Mouse (Mus musculus) layer of hippocampus, postnatal 14 days (tissue): ENCODE data around the gene Arhgap23. TPM values are rescaled to one million over a fixed set of nuclear protein-coding genes. Genes with fewer than 3 reads are reported as not detected.

Experiments used
- DNase-seq, 2 experiments: peaks; one replicate each; pipeline ENCODE4 v3.0.0; 2021 to 2022; ENCODE audit warnings: low spot score in 2 of 2, mixed read lengths in 1 of 2
- total RNA-seq, 2 experiments: library from RNA; stranded (reverse); gene quantifications; 2 replicates each; pipeline ENCODE4 v1.2.3; 2021

Gene Arhgap23
- total RNA-seq, 2 experiments from 2014 or later: 66.7 to 70.0 TPM

DNA sequence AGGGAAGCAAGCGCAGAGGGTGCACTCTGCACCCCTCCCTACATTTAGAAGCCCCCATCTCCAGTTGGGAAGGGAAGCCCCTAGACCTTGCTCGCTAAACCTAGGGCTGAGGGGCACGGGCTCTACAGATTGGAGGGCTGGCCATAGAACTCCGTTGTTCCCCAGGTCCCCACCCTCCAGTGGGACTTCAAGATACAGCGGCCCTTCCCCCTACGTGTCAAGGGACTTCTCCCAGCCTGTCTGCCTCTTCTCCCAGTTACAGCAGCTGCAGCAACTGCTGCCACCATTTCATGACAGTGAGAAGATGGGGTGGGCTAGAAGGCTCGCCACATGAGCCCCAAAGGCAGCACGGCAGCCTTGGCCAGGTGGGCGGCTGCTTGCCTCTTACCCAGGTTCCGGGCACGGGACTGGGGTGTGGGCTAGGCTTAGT is 10.6 kb upstream of the Arhgap23 start:
- no peak for DNase-seq

DNA sequence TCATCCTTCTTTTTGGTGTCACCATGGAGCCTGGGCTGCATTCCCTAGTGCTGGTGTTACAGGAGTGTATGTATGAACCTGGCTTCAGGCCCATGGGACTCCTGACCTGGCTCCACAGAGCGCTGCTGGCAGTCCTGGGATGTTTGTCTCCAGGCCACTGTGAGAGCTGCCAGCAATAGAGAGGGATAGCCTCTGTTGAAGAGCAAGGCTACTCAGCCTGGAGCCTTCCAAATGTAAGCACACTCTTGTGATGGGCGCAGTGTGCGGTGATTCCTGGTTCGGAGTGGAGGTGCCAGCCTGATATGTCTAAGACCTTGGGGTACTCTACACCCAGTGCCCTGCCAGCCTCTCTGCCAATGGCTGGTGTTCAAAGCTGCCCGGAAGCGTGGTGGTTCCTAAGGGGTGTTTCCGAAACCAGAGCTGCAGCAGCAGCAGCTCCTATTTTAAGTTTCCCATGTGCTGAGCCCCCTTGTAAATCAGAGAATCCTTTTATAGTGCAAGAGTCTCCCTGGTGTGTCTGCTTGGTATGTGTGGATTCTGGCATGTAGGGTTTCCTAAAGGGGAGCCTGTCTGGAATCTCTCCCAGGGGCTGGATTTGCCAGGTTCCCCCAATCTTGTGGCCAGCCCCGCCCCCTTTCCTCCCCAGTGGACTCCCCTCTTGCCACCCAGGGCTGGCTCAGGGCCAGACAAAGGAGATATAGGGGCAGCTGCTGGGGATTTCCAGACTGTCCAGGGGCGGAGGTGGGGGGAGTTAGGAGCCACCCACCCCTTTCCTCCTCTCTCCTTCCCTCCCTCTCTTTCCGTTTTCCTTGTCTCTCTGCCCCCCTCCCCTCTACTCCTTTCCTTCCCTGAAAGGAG is 9.0 kb upstream of the Arhgap23 start:
- no peak for DNase-seq

DNA sequence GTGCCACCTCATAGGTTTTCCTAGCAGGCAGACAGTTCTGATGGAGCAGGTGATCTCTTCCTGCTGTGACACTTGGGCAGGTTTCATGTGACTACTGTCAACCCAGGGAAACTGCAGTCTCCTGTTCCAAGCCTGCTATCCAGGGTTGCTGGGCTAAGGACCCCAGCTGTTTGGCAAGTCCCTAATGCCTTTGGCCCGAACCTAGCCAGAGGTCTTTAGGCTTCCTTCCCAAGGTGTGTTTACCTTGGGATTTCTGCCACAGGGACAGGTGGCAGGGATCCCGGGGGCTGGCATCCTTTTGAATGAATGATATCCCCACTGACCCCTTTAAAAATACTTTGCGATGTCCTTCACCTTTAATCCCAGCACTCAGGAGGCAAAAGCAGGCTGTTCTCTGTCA is 7.9 kb upstream of the Arhgap23 start:
- DNase-seq: no peak

DNA sequence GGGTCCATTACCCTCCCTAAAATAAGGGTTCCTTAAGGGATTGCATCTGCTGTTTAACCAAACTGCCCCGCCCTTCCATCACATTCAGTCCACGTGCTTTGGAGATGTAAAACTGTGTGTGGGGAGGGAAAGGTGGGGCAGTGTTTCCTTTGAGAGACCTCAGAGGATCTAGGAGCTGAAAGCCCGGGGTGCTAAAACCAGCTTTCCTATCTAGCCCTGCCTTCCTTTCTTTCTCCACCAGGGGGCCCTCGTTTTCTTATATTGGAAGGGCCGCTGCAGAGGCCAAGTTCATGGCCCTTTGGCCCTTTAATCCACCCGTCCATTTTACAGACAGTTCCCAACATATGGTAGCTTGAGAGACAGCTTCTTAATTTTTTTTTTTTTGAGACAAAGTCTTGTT is 7.2 kb upstream of the Arhgap23 start:
- peak; percentile 67 to 74 for DNase-seq

DNA sequence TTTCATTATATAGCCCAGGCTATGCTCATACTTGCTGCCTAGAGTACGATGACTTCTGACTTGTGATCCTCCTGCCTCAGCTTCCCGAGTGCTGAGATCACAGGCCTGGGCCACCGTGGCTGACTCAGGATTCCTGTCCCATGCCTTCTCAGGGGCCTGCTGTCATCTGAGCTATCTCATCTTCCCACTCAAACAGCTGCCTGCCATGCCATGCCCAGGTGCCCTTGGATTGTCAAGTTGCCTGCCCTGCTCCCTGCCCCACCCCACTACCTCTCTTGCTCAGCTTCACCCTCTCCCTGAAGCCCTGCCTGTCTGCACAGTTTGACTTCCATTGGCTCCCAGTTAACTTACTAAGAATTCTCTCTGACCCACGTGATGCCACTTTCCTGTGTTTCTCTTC is 4.4 kb upstream of the Arhgap23 start:
- DNase-seq: no peak

DNA sequence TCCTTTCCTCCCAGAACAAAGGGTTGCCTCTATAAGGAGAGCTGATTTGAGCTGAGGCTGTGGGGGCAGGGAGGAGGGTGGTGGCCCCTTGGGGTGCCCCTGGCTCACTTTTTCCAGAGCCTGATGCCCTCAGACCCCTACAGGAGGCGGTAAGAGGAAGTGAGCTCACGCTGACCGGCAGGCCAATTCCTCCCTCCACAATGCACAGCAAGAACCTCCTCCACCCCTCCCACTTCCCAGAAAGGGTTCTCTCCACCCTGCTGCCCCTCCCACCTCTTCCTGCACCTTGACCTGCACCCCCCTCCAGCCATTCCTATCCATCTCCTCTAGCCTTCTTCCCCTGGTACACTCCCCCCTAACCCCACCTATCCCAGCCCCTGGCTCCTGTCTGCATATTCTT is 3.2 kb upstream of the Arhgap23 start:
- DNase-seq: no peak

DNA sequence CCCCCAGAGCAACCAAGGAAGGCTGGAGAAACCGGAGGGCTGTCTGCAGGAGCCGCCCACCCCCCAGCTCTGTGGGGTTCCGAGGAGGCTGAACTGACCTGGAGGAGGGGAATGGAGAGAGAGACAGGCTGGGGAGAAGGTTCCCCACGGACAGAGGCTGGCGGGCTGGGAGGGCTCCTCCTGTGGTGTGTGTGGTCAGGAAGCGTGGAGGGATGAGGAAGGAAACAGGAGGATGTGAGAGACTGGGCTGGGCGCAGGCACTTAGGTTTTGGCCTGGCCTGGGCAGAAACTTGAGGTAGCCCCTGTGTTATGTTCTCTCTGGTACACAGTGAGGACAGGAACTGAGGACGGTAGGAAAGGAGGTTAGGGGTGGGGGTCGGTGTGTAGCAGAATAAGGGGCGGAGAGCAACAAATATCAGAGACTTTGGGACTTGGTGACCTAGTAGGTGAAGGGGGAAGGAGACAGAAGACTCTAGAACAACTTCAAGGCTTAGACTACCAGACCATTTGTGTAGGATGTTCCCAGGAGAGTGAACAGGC is 2.5 kb upstream of the Arhgap23 start:
- DNase-seq: no peak

DNA sequence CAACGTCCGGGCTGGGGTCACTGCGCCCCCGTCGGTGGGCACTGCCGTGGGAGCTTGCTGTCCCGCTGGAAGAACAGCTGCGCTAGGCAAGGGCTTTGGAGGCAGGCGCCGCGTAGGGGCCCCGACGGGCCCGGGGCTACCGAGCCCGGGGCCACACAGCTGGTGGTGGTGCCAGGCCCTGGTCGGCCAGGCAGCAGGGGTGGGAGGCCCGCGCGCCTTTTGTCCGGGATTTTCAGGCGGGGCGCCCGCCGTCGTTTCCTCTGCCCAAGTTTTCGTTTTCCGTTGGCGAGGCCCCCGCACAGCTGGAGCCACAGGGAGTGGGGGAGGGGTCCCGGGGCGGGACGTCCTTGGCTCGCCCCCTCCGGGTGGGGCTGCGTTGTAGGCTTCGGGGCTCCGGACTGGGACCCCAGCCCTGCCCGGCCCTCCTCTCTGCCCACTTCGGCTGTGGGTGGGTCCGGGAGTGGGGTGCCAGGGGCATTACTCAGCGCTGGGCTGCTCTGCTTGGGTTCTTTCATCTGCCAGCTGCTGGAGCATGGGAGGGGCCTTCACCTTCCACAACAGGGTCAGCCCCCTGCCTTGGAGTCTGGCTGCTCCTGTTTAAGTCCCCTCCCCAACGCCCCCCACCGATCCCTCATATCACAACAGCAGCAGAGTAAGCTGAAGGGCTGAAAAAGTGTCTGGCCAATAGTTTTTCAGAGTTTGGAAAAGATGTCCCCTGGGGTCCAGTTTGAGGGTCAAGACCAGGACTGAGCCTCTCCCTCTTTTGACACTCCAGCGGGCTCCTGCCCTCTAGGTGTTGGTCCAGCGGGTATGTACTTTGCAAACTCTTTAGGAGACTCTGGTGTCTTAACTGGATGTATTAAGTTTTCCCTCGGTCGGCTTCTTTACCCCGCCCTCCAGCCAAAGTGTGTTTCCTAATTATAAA is 641 bp downstream of the Arhgap23 start:
- DNase-seq: peak in 1 of 2 experiments; percentile 49

DNA sequence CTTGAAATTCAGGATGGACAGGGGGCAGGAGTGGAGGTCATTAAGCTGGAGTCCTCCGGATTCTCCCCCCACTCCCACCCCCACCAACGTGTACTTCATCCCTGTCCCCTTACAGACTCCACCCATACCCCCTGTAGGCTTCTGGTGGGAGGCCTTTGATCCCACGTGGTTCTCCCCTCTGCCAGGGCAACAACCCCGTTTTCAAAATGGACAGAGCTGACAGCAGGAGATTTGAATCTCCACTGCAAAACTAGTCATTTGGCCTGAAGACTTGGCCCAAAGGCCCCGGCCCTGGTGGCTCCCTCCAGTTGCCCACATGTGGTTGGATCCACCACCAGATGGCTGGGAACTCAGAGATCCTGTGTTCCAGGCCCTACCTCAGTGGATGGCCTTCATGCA is 1.3 kb downstream of the Arhgap23 start:
- DNase-seq: no peak

DNA sequence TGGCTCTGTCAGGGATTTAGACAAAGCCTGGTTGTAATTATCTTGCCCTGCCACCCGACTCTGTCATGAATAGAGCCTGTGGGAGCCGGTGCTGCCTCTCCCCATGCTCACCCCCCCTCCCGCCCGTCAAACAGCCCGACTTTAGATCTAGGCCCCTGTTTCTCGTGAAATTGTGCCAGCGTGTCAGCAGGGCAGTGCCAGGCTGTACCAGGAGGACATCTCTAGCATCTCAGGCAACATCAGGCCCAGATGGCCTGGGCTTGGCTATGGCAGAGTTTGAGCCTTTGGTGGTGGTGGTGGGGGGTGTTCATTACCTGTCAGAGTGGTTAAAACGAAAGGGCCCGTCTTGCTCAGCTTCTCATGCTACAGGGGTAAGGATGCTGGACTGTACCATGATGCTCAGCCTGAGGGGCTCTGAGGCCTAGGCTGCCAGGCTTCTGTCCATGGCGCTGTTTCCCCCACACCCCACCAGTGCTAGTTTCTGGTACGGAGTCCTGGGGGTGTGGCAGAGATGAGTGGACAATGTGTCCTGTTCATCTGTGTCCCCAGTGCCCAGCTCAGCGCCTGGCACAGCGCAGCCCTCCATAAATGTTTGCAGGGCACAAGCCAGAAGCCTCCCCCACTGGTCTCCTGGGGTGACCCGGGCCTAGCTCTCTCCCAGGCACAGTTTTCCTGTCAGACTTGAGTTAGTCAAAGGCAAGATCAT is 3.7 kb downstream of the Arhgap23 start:
- DNase-seq: no peak

DNA sequence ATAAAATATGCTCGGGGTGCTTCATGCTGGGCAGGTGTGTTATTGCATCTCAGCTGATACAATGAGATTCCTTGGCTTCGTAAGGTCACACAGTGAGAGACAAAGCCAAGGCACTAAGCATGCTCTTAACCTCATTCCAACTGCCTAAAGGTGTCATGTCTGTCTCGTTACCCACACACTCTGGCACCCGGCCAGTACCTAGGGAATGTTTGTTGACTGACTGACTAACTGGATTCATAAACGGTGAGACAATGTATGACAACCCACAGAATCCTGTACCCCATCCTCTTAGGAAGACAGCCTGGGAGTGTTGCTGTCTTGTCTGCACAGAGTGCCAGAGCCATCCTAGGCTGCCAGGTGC is 4.2 kb downstream of the Arhgap23 start:
- DNase-seq: no peak

DNA sequence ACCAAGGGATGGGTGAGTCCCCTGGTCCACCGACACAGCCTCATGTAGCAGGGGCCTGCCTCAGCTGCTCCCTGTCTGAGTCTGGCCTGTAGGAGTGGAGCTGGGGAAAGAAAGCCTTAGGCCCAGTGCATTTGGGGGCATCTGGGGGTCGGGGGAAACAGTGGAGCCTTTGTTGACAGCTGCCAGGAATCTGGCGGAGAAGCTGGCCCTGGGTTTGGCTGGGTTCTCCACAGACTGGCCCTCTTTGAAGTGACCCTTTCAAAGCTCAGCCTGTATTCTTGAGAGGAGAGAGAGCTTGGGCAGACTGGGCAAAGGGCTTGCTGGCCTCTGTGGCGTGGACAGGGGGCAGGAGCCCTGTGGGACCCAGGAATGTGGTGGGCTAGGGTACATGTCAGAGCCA is 7.2 kb downstream of the Arhgap23 start:
- peak; percentile 40 to 79 for DNase-seq

DNA sequence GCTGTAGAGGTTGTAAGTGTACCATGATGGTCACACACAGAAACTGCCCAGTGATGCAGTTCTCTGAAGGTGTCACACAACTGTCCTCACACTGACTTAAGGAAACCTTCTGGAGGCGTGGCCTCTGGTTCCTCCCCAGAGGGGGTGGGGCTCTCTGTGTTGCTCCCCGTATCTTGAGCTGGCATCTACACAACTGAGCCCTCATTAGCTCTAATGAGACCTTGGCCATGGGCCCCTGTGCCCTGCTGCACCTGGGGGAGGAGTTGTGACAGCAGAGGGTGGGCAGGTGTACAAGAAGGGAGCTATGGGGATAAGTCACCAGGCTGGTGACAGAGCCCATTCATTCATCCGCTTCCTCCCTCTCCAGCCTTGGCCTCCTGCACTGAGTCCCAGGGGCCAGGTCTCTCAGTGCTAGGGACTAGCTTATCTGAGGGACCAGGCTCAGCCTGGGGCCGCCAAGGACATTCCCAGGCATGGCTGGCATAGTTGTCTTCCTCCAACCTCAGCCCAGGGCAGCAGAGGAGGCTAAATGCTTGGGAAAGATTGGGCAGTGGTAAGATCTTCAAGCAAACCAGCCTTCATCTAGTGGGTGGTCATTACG is 8.9 kb downstream of the Arhgap23 start:
- DNase-seq: no peak

DNA sequence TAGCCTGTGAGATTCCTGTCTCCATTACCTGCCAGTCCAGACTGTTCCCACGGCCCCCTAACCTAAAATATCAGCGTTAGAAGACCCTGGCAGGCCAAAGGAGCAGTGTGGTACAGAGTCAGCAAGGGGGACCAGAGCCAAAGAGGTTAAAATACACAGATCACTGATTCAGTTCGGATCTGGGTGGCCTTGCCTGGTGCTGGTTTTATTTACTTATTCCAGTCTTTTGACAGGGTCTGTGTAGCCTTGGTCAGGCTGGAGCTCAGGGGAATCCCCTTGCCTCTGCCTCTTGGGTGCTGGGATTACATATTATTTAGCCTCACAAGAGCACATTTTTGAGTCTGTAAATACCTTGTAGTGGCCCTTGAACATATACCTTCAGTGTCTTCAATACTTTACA is 9.5 kb downstream of the Arhgap23 start:
- no peak for DNase-seq

DNA sequence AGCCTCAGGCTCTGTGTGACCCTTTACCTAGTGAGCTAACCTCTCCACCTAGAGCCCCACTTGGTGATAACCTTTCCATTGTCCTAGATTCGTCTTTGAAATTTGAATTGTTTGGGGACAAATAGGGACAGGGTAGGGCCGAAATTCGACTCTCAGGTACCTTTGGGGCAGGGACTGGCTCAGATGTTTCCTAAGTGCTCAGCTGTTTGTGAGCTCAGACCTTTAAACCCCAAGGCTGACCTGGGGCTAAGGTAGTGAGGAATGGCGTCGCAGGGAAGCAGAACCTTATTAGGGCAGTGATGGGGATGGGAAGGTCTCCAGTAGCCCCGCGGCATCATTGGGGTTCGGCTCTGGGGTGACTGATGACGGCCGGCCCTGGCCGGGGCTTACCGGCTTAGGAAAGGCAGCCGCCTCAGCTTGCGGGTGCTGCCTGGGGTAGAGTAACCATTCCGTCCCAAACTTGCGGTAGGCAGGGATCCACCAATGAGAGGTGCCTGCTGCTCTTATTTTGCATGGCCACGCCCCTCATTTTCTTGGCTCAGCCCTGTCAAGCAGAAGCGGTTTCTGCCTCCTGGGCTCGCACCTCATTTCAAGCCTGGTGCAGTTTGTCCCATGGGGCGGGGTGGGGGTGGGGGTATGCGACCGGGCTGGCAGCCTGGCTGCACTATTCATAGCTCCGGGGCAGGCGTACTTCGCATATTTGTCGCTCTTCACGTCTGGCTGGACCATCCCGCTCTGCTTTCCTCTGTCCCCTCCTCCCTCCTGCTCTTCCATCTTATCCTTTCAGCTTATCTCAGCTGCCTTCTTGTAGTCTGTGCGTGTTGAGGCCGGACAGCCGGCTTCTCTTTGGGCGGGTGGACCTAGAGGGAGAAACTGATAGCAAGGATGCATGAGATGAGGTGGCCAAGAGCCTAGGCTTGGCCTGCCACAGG is 12.7 kb downstream of the Arhgap23 start:
- peak in 1 of 2 experiments; percentile 44 for DNase-seq

DNA sequence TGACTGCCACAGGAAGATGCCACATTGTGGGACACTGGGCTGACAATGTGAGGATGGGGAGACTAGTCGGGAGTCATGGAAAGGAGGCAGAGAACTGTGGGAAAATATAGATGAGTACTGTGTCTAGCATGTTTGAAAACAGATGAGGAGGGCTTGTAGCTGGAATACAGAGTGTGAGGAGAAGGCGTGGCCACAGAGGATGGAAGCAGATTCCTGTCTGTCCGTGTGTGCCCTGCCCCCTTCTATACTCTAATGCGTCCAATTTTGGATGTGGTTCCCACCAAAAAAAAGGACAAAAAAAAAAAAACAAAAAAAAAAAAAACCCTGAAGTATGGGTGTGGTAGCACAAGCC is 13.4 kb downstream of the Arhgap23 start:
- no peak for DNase-seq

DNA sequence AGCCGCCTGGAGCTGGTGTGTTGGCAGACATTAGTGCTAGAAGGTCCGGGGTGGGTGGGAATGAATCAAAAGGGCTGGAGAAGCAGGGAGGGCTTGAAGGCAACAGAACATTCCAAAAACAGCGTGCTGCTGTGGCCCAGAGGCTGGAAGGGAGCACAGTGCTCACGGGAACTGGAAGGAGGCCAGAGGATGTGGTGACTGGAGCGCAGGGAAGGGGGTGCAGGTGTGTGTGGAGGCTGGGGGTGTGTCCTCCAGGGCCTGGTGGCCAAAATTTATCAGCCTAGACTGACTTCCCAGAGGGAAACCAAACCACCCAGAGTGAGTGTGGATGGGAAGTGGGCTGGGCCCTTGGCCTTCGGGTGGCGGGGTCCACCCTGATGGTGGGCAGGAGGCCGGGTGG is 14.3 kb downstream of the Arhgap23 start:
- no peak for DNase-seq

DNA sequence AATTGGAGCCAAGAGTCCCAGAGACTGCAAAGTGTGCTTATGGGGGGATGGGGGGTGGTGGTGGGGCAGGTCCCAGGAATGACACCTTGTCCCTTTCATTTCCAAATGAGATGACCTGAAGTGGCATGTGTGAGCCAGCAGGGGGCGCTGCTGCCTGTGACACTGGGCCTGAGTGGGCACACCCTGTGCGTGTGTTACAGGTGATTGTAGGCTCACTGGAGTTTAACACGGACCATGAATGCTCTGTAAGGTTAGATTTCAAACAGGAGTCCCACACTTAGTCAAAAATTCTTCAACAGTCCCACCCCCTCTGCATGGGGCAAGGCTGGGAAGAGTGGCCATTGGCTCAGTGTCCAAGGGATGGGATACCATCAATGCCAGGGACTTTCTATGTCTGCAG is 16.7 kb downstream of the Arhgap23 start:
- DNase-seq: no peak

DNA sequence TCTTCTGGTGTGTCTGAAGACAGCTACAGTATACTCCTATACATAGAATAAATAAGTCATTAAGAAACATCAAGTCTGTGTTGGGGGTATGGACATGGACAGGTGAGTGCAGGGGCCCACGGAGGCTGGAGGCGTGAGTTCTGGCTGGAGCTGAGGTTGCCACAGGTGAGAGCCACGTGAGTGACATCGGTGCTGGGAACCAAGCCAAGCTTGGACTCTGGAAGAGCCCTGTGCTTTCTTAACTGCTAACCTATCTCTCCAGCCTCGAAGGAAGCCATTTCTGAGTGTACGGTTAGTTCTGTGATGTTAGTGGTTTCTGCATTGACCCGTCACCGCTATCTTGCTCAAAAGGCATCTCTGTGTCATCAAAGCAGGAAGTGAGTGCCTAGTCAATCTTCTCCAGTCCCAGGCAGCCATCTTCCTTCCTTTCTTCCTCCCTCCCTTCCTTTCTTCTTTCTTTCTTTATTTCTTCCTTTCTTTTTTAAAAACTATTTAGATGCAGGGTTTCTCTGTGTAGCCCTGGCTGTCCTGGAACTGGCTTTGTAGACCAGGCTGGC is 17.7 kb downstream of the Arhgap23 start:
- no peak for DNase-seq

DNA sequence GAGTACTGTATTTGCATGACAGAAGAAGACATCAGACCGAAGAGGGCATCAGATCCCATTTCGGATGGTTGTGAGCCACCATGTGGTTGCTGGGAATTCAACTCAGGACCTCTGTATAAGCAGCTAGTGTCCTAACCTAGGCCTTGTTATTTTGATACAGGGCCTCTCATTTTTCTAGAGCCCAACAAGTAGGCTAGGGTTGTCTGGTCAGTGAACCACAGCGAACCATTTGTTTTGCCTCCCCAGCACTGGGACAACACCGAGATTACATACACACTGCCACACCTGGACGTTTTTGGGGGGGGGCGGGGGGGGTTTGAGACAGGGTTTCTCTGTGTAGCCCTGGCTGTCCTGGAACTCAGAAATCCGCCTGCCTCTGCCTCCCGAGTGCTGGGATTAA is 18.8 kb downstream of the Arhgap23 start:
- DNase-seq: no peak
